Mouse (Mus musculus) hindbrain, embryonic 13.5 days (tissue): ENCODE data around the gene Aldh3b1. TPM values are rescaled to one million over a fixed set of nuclear protein-coding genes. Genes with fewer than 3 reads are reported as not detected.
"Not testable (repeated sequence)": the region's sequence is repeated elsewhere in the genome, so short reads cannot be mapped to it uniquely, and the experiment has no call there.

Source experiments
- ATAC-seq: fragments of 200-750 bp; cut with Nextera tagmentation; 2 replicates; pipeline ENCODE4 v1.8.0; 2017; ENCODE audit warnings: moderate TSS enrichment; ENCODE audit not compliant: low FRiP score
- H3K27ac ChIP-seq: fragments of 300-500 bp; sonication (generic); 2 replicates; pipeline ENCODE4 v1.5.1; 2015; ENCODE audit warnings: inconsistent platforms, mild to moderate bottlenecking, moderate library complexity
- H3K27me3 ChIP-seq: fragments of 300-500 bp; sonication (generic); 2 replicates; pipeline ENCODE4 v1.6.1; 2015; ENCODE audit warnings: mild to moderate bottlenecking, inconsistent platforms
- H3K36me3 ChIP-seq: fragments of 300-500 bp; sonication (generic); 2 replicates; pipeline ENCODE4 v1.6.1; 2015; ENCODE audit warnings: mild to moderate bottlenecking, inconsistent platforms
- H3K4me1 ChIP-seq: fragments of 300-500 bp; sonication (generic); replicated peaks from 2 replicates; pipeline ENCODE4 v1.6.1; 2015; ENCODE audit warnings: inconsistent platforms
- H3K4me2 ChIP-seq: fragments of 300-500 bp; sonication (generic); 2 replicates; pipeline ENCODE4 v1.6.1; 2015; ENCODE audit warnings: inconsistent platforms, mild to moderate bottlenecking, moderate library complexity
- H3K4me3 ChIP-seq: fragments of 300-500 bp; sonication (generic); 2 replicates; pipeline ENCODE4 v1.5.1; 2015; ENCODE audit warnings: mild to moderate bottlenecking, inconsistent platforms
- H3K9ac ChIP-seq: fragments of 300-500 bp; sonication (generic); 2 replicates; pipeline ENCODE4 v1.6.1; 2015; ENCODE audit warnings: mild to moderate bottlenecking, inconsistent platforms
- H3K9me3 ChIP-seq: fragments of 300-500 bp; sonication (generic); 2 replicates; pipeline ENCODE4 v1.6.1; 2016; ENCODE audit warnings: inconsistent platforms
- WGBS: fragments of 180-500 bp; shearing (Covaris S2); methylation state at CpG from one replicate; pipeline ENCODE4 v1.1.7; 2015; 5-methylcytosine and 5-hydroxymethylcytosine counted together
- polyA plus RNA-seq: library from polyadenylated mRNA; unstranded; fragments of >200 nt; fragmentation: Nextera tagmentation; extraction: Ambion mirVana; gene quantifications from 2 replicates; pipeline ENCODE4 v1.2.1, GENCODE M21; 2015

The Aldh3b1 gene
- polyA plus RNA-seq, 1 experiment from 2014 or later: 2.1 TPM

GRCm38 (mm10) chr19:3957296-3958036, 27.9 kb upstream of the Aldh3b1 start:
- not testable (repeated sequence) for H3K4me1 ChIP-seq, H3K9ac ChIP-seq, H3K36me3 ChIP-seq, H3K4me3 ChIP-seq, H3K27ac ChIP-seq, H3K27me3 ChIP-seq, ATAC-seq, H3K9me3 ChIP-seq, H3K4me2 ChIP-seq
- 83% methylated on average over 5 of the region's 5 CpGs for WGBS

- H3K27ac ChIP-seq: no peak overlapping the region
- H3K4me3 ChIP-seq: no peak overlapping the region
- H3K9me3 ChIP-seq: no peaks in the 10 kb centered on the region
- H3K36me3 ChIP-seq: no peaks in the 10 kb centered on the region
- H3K4me2 ChIP-seq: no peak overlapping the region
- H3K4me1 ChIP-seq: no peaks in the 10 kb centered on the region
- no peak overlapping the region for H3K9ac ChIP-seq
- peaks cover 3% of the 10 kb centered on the region; the same call in 1 of the 2 replicates for H3K27me3 ChIP-seq
- 64% methylated on average over 4 of the region's 4 CpGs for WGBS
- ATAC-seq: no peak
These were observed 26.2 kb upstream of the Aldh3b1 start for GRCm38 (mm10) chr19:3955804-3956203.

GRCm38 (mm10) chr19:3955033-3955432, 25.4 kb upstream of the Aldh3b1 start:
- Histone ChIP-seq H3K4me2 (no peak overlapping the region), H3K4me3 (no peak overlapping the region), H3K4me1 (no peaks in the 10 kb centered on the region), H3K27me3 (peaks cover 3% of the 10 kb centered on the region; the same call in 1 of the 2 replicates), H3K27ac (no peak overlapping the region), H3K9ac (no peak overlapping the region), H3K36me3 (no peaks in the 10 kb centered on the region), H3K9me3 (no peaks in the 10 kb centered on the region)
- 87% methylated on average over 3 of the region's 3 CpGs for WGBS
- ATAC-seq: no peak

GRCm38 (mm10) chr19:3952099-3952498, 22.5 kb upstream of the Aldh3b1 start:
- 46% methylated on average over 1 of the region's 1 CpGs for WGBS

GRCm38 (mm10) chr19:3951461-3951860, 21.9 kb upstream of the Aldh3b1 start:
- H3K9ac ChIP-seq: no peak overlapping the region
- H3K27ac ChIP-seq: no peak overlapping the region
- peaks cover 3% of the 10 kb centered on the region; the same call in 1 of the 2 replicates for H3K27me3 ChIP-seq
- no peak for ATAC-seq
- H3K4me2 ChIP-seq: no peak overlapping the region
- H3K9me3 ChIP-seq: no peaks in the 10 kb centered on the region
- H3K4me3 ChIP-seq: no peak overlapping the region
- H3K4me1 ChIP-seq: no peaks in the 10 kb centered on the region
- no peaks in the 10 kb centered on the region for H3K36me3 ChIP-seq

More at GRCm38 (mm10) chr19:3952099-3952498, 22.5 kb upstream of the Aldh3b1 start:
- no peak overlapping the region for H3K27ac ChIP-seq
- H3K9ac ChIP-seq: no peak overlapping the region
- H3K36me3 ChIP-seq: no peaks in the 10 kb centered on the region
- no peak for ATAC-seq
- peaks cover 3% of the 10 kb centered on the region; the same call in 1 of the 2 replicates for H3K27me3 ChIP-seq
- H3K4me1 ChIP-seq: no peaks in the 10 kb centered on the region
- no peaks in the 10 kb centered on the region for H3K9me3 ChIP-seq
- H3K4me2 ChIP-seq: no peak overlapping the region
- no peak overlapping the region for H3K4me3 ChIP-seq

DNA sequence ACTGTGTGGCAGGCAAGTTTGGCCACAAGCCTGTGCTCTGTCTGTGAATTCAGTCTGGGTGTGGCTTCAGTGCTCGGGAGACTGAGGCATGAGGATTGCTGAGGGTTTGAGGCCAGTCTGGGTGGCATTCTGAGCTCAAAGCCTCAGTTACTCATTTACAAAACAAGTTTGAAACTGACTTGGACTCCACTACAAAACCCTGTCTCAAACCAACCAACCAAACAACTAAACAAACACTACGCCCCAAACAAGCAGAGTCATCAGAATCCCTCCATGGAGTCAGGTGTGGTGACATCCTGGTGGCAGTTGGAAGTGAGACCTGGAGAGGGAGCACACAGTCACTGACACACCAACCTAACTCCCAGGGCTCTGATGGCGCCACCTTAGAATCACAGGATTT, 20.7 kb upstream of the Aldh3b1 start:
- Histone ChIP-seq H3K4me3 (no peak overlapping the region), H3K27me3 (no peaks in the 10 kb centered on the region), H3K4me2 (no peak overlapping the region), H3K4me1 (no peaks in the 10 kb centered on the region), H3K36me3 (no peaks in the 10 kb centered on the region), H3K9me3 (no peaks in the 10 kb centered on the region), H3K9ac (no peak overlapping the region), H3K27ac (no peak overlapping the region)
- WGBS: 81% methylated on average over 3 of the region's 3 CpGs
- ATAC-seq: no peak

DNA sequence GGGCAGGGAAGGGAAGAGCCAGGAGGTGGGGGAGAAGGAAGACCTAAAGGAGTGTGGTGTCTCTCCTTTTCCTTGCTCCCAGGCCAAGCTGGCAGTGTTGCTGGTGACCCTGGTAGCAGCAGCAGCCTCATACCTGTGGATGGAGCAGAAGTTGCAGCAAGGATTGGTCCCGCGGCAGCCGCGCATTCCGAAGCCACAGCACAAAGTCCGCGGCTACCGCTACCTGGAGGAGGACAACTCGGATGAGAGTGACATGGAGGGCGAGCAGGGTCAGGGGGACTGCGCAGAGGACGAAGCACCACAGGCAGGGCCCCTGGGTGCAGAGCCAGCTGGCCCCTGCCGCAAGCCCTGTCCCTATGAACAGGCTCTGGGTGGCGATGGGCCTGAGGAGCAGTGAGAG, 18.9 kb upstream of the Aldh3b1 start:
- Histone ChIP-seq H3K27ac (no peak overlapping the region), H3K36me3 (no peaks in the 10 kb centered on the region), H3K27me3 (peaks cover 6% of the 10 kb centered on the region; the same call in 1 of the 2 replicates), H3K4me1 (no peaks in the 10 kb centered on the region), H3K9me3 (no peaks in the 10 kb centered on the region), H3K4me3 (no peak overlapping the region), H3K4me2 (no peak overlapping the region), H3K9ac (no peak overlapping the region)
- WGBS: 70% methylated on average over 14 of the region's 14 CpGs
- ATAC-seq: no peak

DNA sequence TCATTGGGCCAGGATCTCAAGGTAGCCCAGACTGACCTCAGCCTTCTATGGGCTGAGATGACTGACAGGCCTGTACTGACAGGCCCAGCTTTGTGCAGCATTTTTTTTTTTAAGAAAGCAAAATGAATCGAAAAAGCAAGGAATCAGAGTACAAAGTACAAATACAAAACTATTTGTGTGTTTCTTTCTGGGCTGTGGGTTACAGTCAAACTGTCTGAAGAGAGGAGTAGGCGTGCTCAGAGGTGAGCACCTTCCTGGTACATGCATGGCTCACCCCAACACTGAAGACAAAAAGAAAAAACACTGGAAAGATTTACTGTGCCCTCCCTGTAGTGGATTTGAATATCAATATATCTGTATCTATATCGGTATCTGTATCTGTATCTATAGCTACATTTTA, 18.2 kb upstream of the Aldh3b1 start:
- H3K36me3 ChIP-seq: no peaks in the 10 kb centered on the region
- H3K9me3 ChIP-seq: no peaks in the 10 kb centered on the region
- no peak for ATAC-seq
- no peak overlapping the region for H3K4me2 ChIP-seq
- no peak overlapping the region for H3K9ac ChIP-seq
- WGBS: 85% methylated on average over 3 of the region's 3 CpGs
- H3K27me3 ChIP-seq: peaks cover 13% of the 10 kb centered on the region
- no peaks in the 10 kb centered on the region for H3K4me1 ChIP-seq
- no peak overlapping the region for H3K4me3 ChIP-seq
- no peak overlapping the region for H3K27ac ChIP-seq

- no peak overlapping the region for H3K4me2 ChIP-seq
- H3K36me3 ChIP-seq: no peaks in the 10 kb centered on the region
- WGBS: 8% methylated on average over 2 of the region's 2 CpGs
- no peak overlapping the region for H3K4me3 ChIP-seq
- H3K9ac ChIP-seq: no peak overlapping the region
- H3K4me1 ChIP-seq: no peaks in the 10 kb centered on the region
- no peak overlapping the region for H3K27ac ChIP-seq
- no peak for ATAC-seq
- peaks cover 19% of the 10 kb centered on the region for H3K27me3 ChIP-seq
- no peaks in the 10 kb centered on the region for H3K9me3 ChIP-seq
These were observed 17.1 kb upstream of the Aldh3b1 start for GRCm38 (mm10) chr19:3946715-3947114.

- H3K27ac ChIP-seq: no peak overlapping the region
- H3K27me3 ChIP-seq: peaks cover 19% of the 10 kb centered on the region
- no peaks in the 10 kb centered on the region for H3K36me3 ChIP-seq
- no peak overlapping the region for H3K4me2 ChIP-seq
- H3K4me1 ChIP-seq: no peaks in the 10 kb centered on the region
- H3K4me3 ChIP-seq: no peak overlapping the region
- H3K9ac ChIP-seq: no peak overlapping the region
- 39% methylated on average over 10 of the region's 10 CpGs for WGBS
- H3K9me3 ChIP-seq: no peaks in the 10 kb centered on the region
- no peak for ATAC-seq
These were observed 16.4 kb upstream of the Aldh3b1 start for GRCm38 (mm10) chr19:3945872-3946564.

DNA sequence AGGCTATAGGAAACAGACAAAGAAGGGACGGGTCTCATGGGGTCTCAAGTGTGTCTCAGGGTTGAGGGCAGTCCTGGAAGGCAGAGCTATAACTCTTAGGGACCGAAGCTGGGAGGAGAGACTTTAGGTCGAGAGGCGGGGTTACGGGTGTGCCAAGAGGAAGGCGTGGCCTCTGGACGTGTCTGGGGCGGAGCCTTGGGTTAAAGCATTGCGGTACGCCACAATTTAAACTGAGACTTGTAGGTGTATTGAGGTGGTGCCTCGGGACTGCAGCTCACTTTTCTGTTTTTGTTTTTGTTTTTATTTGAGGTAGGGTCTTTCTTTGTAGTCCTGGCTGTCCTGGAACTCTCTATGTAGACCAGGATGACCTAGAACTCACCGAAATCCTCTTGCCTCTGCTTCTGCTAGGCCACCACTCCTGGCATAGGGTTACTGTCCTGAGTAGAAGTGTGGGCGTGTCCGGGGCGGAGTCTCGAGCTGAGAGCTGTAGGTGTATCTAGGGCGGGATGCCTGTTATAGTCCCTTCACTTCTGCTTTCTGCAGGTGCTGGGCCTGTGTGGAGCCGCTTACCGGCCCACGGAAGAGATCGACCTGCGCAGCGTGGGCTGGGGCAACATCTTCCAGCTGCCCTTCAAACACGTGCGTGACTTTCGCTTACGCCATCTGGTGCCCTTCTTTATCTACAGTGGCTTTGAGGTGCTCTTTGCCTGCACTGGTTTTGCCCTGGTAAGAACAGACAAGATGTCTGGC, 13.6 kb upstream of the Aldh3b1 start:
- H3K27ac ChIP-seq: no peak overlapping the region
- WGBS: 22% methylated on average over 27 of the region's 27 CpGs
- H3K9me3 ChIP-seq: no peaks in the 10 kb centered on the region

DNA sequence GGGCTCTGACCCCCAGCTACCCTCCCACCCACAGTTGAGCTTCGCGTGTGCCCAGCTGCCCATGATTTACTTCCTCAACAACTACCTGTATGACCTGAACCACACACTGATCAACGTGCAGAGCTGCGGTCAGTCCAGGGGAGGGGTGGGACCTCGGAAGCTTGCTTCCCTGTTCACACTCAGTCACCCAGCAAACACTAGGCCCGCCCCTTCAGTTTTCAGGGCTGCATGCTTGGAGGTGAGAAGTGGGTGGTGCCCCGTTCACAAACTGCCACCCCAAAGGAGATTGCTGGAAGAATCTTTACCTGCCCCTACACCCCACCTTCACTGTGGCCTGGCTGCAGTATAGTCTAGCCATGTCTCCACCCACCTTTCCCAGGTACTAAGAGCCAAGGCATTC, 12.7 kb upstream of the Aldh3b1 start:
- Histone ChIP-seq H3K4me3 (no peak overlapping the region), H3K9me3 (no peaks in the 10 kb centered on the region), H3K27me3 (peaks cover 19% of the 10 kb centered on the region), H3K4me2 (no peak overlapping the region), H3K9ac (no peak overlapping the region), H3K4me1 (no peaks in the 10 kb centered on the region), H3K36me3 (no peaks in the 10 kb centered on the region), H3K27ac (no peak overlapping the region)
- 79% methylated on average over 7 of the region's 7 CpGs for WGBS
- no peak for ATAC-seq

More for the DNA sequence above, 13.6 kb upstream of the Aldh3b1 start:
- no peak for ATAC-seq
- H3K4me2 ChIP-seq: no peak overlapping the region
- peaks cover 19% of the 10 kb centered on the region for H3K27me3 ChIP-seq
- H3K4me1 ChIP-seq: no peaks in the 10 kb centered on the region
- H3K36me3 ChIP-seq: no peaks in the 10 kb centered on the region
- H3K9ac ChIP-seq: no peak overlapping the region
- H3K4me3 ChIP-seq: no peak overlapping the region
